Mouse (Mus musculus) ES-Bruce4 (cell line): ENCODE data around the gene Ino80.

Experiments used
- CTCF ChIP-seq: IDR thresholded peaks from one replicate; pipeline ENCODE4 v1.8.1; 2011; ENCODE audit warnings: low read depth, low read length
- POLR2A ChIP-seq: IDR thresholded peaks from one replicate; pipeline ENCODE4 v1.8.1; 2011; ENCODE audit warnings: low read length; ENCODE audit not compliant: insufficient read depth

- TF ChIP-seq POLR2A (no peak), CTCF (no peak)
These were observed 39.3 kb upstream of the Ino80 start for GRCm38 (mm10) chr2:119516811-119517210.
